Mouse (Mus musculus) heart, postnatal 0 days (tissue): ENCODE data around the gene Rhag. TPM values are rescaled to one million over a fixed set of nuclear protein-coding genes. Genes with fewer than 3 reads are reported as not detected.

ENCODE experiments used
- ATAC-seq: fragments of 200-750 bp; cut with Nextera tagmentation; 2 replicates; pipeline ENCODE4 v1.8.0; 2017; ENCODE audit warnings: low read depth, moderate number of reproducible peaks, moderate library complexity; ENCODE audit not compliant: insufficient read depth
- DNase-seq: peaks from one replicate; pipeline ENCODE4 v3.0.0-alpha.2; 2016; ENCODE audit warnings: low spot score
- H3K27ac ChIP-seq: fragments of 300-500 bp; sonication (generic); 2 replicates; pipeline ENCODE4 v1.5.1; 2014; ENCODE audit warnings: low read depth, mild to moderate bottlenecking
- H3K27me3 ChIP-seq: fragments of 300-500 bp; sonication (generic); 2 replicates; pipeline ENCODE4 v1.6.1; 2014; ENCODE audit warnings: low read length, mixed read lengths; ENCODE audit not compliant: control insufficient read depth, insufficient read depth
- H3K36me3 ChIP-seq: fragments of 300-500 bp; sonication (generic); replicated peaks from 2 replicates; pipeline ENCODE4 v1.6.1; 2014; ENCODE audit warnings: low read length, mixed read lengths; ENCODE audit not compliant: control insufficient read depth, insufficient read depth
- H3K4me1 ChIP-seq: fragments of 300-500 bp; sonication (generic); 2 replicates; pipeline ENCODE4 v1.6.1; 2014; ENCODE audit warnings: antibody characterized with exemption; ENCODE audit not compliant: control insufficient read depth, insufficient read depth
- H3K4me2 ChIP-seq: fragments of 300-500 bp; sonication (generic); 2 replicates; pipeline ENCODE4 v1.6.1; 2014; ENCODE audit warnings: low read depth, mild to moderate bottlenecking, low read length, moderate library complexity
- H3K4me3 ChIP-seq: fragments of 300-500 bp; sonication (generic); 2 replicates; pipeline ENCODE4 v1.5.1; 2014; ENCODE audit warnings: low read depth, low read length
- H3K9ac ChIP-seq: fragments of 300-500 bp; sonication (generic); replicated peaks from 2 replicates; pipeline ENCODE4 v1.6.1; 2014; ENCODE audit warnings: low read depth, low read length, mixed read lengths
- H3K9me3 ChIP-seq: fragments of 300-500 bp; sonication (generic); replicated peaks from 2 replicates; pipeline ENCODE4 v1.6.1; 2016; ENCODE audit warnings: low read length; ENCODE audit not compliant: control insufficient read depth
- CTCF ChIP-seq: IDR thresholded peaks from 2 replicates; pipeline ENCODE4 v1.5.1; 2016; ENCODE audit warnings: antibody characterized with exemption, control low read depth, low read depth
- EP300 ChIP-seq: IDR thresholded peaks from 2 replicates; pipeline ENCODE4 v1.6.1; 2016; ENCODE audit warnings: antibody characterized with exemption, low read depth
- WGBS: fragments of 180-500 bp; shearing (Covaris S2); extraction: QIAGEN DNeasy Blood & Tissue Kit; methylation state at CpG from one replicate; pipeline ENCODE4 v1.1.7; 2014; 5-methylcytosine and 5-hydroxymethylcytosine counted together
- polyA plus RNA-seq: library from polyadenylated mRNA; unstranded; fragments of >200 nt; fragmentation: Nextera tagmentation; extraction: Ambion mirVana; gene quantifications from 2 replicates; pipeline ENCODE4 v1.2.1, GENCODE M21; 2015
- total RNA-seq: library from RNA; depleted of rRNA; stranded (reverse); fragments of >200 nt; gene quantifications from 2 replicates; pipeline ENCODE4 v1.2.3, GENCODE M21; 2014; ENCODE audit warnings: low replicate concordance; rRNA removed

Rhag gene
- total RNA-seq = 0.58 TPM in 1 of 2 replicates, not detected in the other
- polyA plus RNA-seq = 0.18 and 0.34 TPM in 2 replicates

DNA sequence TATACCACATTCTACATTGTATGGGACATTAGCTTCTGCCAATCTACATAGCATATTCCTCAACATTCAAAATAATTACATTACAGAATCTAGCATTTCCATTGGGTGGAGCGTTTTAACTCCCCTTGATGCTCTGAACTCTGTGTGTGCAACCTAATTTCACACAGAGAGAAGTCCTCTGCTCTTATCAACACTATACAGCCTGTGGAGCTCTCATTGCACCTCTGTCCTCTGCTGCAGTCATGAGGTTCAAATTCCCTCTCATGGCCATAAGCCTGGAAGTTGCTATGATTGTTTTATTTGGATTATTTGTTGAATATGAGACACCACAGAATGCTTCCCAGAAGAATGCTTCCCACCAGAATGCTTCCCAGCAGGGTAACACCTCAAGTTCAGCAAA lies at the start of gene Rhag:
TSS of gene Rhag (plus strand) at position 193 of the 400 bp plus-strand sequence.
- Histone ChIP-seq H3K9me3 (no peaks in the 10 kb centered on the region), H3K4me2 (no peak within 1 kb of the TSS), H3K36me3 (no peaks in the 10 kb centered on the region), H3K4me1 (no peaks in the 10 kb centered on the region), H3K4me3 (no peak within 1 kb of the TSS), H3K9ac (no peak within 1 kb of the TSS), H3K27me3 (no peaks in the 10 kb centered on the region), H3K27ac (no peak within 1 kb of the TSS)
- ATAC-seq = no peak
- 36% methylated on average over 1 of the region's 1 CpGs for WGBS
- no peak for DNase-seq
- TF ChIP-seq CTCF = no peak
- TF ChIP-seq EP300 = no peak

DNA sequence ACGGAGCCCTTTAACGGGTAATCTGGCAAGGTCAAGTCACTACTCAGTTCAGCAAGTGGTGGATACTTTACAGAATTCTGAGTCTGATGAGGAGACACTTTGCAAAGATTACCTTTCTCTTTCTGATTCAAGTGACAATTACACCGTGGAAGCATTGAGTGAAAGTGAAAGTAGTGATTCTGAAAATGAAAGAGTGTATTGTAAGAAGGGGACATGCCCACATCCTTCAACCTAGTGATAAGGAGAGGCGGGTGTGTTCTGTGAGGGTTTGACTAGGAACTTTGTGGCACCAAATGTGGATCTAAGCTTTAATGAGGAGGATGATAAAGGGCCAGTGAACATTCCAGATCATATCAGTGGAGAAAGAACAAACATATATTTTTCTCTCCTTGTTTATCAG lies 47.3 kb upstream of the Rhag start:
- no peak for TF ChIP-seq EP300
- TF ChIP-seq CTCF = no peak
- no peak overlapping the region for H3K4me3 ChIP-seq
- no peaks in the 10 kb centered on the region for H3K36me3 ChIP-seq
- no peaks in the 10 kb centered on the region for H3K9me3 ChIP-seq
- H3K27ac ChIP-seq = no peak overlapping the region
- ATAC-seq (no peak), DNase-seq (no peak)
- H3K9ac ChIP-seq = no peak overlapping the region
- H3K4me1 ChIP-seq = no peaks in the 10 kb centered on the region
- H3K4me2 ChIP-seq = no peak overlapping the region
- 56% methylated on average over 4 of the region's 4 CpGs for WGBS
- no peaks in the 10 kb centered on the region for H3K27me3 ChIP-seq

DNA sequence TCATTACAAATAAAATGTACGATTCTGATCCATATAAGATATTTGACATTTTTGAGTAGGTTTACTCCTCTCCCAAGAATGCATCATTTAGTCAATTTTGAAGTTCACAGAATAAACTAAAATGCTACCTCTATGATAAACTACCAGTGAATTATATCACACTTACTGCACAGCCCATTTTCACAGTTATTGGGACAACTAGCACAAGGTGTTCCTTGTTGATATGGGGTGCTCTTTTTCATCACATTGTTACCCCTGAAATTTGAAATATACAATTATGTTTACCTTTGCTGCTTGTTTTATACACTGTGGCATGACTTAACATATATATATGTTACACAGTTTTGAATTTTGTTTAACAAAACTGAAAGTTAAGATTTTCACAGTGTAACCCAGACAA lies 43.8 kb upstream of the Rhag start:
- WGBS = 50% methylated on average over 1 of the region's 1 CpGs
- Histone ChIP-seq H3K4me3 (no peak overlapping the region), H3K27ac (no peak overlapping the region), H3K9me3 (no peaks in the 10 kb centered on the region), H3K27me3 (no peaks in the 10 kb centered on the region), H3K4me1 (no peaks in the 10 kb centered on the region), H3K36me3 (no peaks in the 10 kb centered on the region), H3K9ac (no peak overlapping the region), H3K4me2 (no peak overlapping the region)
- no peak for TF ChIP-seq EP300
- no peak for TF ChIP-seq CTCF
- ATAC-seq = no peak
- DNase-seq = no peak

DNA sequence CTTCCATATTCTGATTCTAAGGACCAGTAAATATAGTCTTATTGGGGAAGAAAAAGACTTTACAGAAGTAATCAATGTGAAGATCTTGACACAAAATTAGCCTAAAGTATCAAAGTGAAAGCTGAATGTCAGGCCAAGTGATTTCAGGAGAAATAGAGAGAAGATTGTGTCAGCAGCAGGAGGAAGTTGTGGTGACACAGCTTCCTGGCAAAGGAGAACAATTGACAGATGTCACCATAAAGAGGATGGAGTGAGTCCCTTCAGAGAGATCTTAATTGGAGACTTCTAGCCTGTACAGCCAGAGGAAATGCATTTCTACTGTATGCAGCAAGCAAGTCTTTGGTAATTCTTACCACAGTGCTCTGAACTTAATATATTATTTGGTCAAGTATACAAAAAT lies 21.0 kb upstream of the Rhag start:
- Histone ChIP-seq H3K27ac (no peak overlapping the region), H3K9ac (no peak overlapping the region), H3K9me3 (no peaks in the 10 kb centered on the region), H3K4me3 (no peak overlapping the region), H3K4me2 (no peak overlapping the region), H3K36me3 (no peaks in the 10 kb centered on the region), H3K4me1 (no peaks in the 10 kb centered on the region), H3K27me3 (no peaks in the 10 kb centered on the region)
- ATAC-seq (no peak), DNase-seq (no peak)
- TF ChIP-seq CTCF (no peak), EP300 (no peak)

DNA sequence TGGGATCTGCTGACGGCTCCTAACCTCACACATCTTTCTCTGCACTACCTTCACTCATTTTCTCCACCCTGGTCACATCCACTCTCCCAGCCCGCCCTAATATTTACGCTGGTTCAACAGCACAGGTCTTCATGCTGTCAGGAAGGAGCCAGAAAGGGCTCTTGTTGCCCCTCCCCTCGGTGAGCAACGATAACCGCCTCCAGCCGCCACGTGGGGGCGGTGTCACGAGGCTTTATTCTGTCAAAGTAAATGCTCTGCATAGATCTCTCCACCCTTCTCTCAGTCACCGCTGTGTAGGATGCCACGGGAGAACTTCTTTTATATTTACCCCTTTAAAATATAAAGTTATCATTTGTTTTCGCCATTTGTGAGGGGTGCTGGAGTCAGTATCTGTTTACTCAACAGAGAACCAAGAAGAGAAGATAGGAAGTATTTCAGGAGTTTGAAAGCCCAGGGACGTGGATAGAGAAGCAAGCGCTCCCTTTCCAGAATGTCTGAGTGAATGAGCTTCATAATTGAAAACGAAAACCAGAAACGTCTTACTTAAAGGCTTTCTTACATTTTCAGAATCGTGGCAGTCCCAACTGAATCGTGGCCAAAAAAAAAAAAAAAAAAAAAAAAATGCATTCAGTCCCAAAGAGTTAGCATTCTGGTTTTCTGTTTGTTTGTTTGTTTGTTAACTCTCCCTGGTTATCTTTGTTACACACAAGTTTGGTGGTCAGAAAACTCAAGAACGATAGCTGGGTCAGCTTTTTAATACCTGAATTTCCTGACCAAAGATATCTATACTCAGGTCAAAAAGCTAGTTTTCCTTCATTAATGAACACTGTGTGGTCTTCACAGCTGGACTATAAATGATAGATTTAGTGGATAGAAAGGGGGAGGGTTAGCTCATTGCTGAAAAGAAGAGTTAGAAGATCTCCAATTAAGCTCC lies 16.7 kb upstream of the Rhag start:
- no peak overlapping the region for H3K4me3 ChIP-seq
- no peaks in the 10 kb centered on the region for H3K9me3 ChIP-seq
- no peak overlapping the region for H3K27ac ChIP-seq
- no peaks in the 10 kb centered on the region for H3K36me3 ChIP-seq
- no peak overlapping the region for H3K4me2 ChIP-seq
- 46% methylated on average over 20 of the region's 20 CpGs for WGBS
- TF ChIP-seq CTCF = no peak
- DNase-seq (no peak), ATAC-seq (no peak)
- H3K9ac ChIP-seq = no peak overlapping the region
- no peaks in the 10 kb centered on the region for H3K4me1 ChIP-seq
- no peaks in the 10 kb centered on the region for H3K27me3 ChIP-seq

DNA sequence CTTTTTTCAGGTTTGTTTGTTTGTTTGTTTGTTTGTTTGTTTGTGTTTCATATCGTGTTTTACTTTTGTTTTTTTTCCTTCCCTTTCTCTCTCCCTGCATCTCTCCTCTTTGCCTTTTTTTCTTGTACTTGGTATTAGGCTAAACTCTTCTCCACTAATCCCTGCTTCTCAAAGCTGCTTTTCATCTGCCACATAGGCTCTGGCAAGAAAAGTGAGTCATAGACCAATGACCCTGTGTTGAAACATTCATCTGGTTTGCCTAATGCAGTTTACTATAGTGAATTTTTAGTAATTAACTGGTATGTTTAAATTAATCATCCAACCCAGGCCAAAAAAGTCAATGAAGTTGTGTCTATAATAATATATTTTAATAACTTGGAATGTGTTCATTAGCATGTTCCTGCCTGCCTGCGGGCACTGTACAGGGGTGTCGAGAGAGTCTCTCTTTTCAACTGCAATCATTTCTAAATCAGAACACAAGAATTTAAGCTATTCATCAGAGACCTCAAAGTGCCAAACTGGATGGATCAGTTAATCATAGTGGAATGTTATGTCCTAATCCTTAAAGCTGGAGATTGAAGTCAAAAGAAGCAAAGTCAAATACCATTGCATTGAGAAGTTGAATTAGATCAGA lies 8.1 kb upstream of the Rhag start:
- TF ChIP-seq EP300 = no peak
- no peak for TF ChIP-seq CTCF
- H3K27me3 ChIP-seq = no peaks in the 10 kb centered on the region
- no peak overlapping the region for H3K4me3 ChIP-seq
- H3K4me1 ChIP-seq = no peaks in the 10 kb centered on the region
- no peak overlapping the region for H3K27ac ChIP-seq
- no peak for ATAC-seq
- 70% methylated on average over 3 of the region's 3 CpGs for WGBS
- no peaks in the 10 kb centered on the region for H3K9me3 ChIP-seq
- no peak for DNase-seq
- no peaks in the 10 kb centered on the region for H3K36me3 ChIP-seq
- no peak overlapping the region for H3K9ac ChIP-seq
- H3K4me2 ChIP-seq = no peak overlapping the region
